Mouse (Mus musculus): ENCODE data around the gene Gm13119.
"Not testable (repeated sequence)": the region's sequence is repeated elsewhere in the genome, so short reads cannot be mapped to it uniquely, and the experiment has no call there.

The Gm13119 gene

DNA sequence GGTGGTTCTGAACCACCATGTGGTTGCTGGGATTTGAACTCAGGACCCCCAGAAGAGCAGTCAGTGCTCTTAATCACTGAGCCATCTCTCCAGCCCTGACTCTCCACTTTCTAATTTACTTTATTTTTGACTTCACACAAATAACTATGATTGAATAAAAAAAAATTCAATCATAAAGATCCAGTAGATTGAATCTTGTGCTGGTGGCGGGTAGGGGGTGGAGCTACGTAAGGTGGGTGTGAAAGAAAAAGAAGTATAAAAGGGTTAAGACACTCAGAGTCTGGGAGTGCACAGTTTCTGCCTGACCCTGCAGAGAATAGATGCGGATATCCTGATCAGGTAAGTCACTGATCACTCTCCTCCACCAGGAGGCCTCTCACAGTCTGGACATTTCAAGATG is at the start of gene Gm13119:
Gene Gm13119 (plus strand): TSS at position 301 of the 400 bp plus-strand sequence.
- not testable (repeated sequence) for DNase-seq (ENCODE audit: low spot score)

DNA sequence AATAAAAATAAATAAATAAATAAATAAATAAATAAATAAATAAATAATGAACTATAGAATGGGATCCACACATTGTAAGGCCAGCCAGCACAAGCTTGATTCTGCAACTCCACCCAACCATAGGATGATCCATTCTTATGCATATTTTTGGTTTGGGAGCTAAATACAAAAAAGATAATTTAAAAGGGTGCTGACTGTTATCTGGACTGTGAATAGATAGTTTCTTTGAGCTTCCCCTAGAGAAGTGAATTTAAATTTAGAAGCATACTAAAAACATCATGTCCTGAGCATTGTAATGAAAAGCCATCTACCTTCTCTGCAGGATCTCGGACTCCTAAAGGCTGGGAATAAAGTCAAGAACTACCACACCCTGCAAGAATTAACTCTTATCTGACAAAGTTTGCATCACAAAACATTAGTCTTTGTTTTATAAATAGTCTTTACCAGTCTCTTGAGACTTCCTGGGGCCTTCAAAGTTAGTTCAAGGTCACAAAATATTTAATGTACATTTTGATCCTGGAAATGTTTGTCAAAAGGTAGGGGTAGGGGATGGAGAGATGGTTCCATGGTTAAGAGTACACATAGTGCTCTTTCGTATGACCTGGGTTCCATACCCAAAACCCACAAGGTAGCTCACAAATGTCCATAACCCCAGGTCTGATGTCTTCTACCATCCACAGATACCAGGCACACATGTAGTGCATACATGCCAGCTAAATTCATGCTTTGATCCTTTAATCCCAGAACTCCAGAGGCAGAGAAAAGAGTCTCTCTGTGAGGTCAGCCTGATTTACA is 44.9 kb upstream of the Gm13119 start:
- not testable (repeated sequence) for DNase-seq (ENCODE audit: low spot score)

DNA sequence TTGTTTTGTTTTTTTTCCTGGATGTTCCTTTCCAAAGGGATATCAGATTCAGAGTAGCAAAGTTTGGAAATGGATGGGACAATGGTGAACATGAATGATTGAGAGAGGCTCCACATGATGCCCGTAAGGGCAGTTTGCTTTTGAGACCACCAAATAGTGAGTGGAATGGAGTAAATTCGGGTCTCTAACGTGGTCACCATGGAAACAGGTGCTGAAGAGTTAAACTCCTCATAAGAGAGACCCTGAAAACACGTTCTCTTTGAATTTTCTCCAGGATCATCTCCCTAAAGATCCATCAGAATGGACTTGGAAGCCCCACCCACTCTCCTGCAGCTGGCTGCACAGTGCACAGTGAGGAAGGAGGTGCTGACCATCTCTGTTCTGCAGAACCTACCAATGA is 27.8 kb upstream of the Gm13119 start, which contains the start of gene Gm13128:
Gene Gm13128 (plus strand): TSS at position 301 of the 400 bp plus-strand sequence.
- DNase-seq (ENCODE audit: low spot score): not testable (repeated sequence)

DNA sequence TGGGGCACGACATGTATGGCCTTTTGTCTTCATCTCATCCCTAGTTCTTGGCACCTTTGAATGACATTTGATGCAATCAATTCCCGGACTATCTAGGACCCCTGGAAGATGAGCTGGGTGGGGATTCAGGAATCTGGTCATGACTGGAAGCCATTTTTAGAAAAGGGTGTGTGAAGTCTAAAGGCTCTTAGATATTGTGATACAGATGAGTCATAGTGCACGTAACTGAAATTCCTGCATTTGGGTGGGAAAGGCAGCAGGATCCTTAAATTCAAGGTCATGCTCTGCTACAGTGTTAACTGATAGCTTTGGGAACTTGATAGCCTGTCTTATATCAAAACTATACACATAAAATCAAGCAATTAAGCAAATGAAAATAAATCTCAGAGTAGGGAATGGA is 21.9 kb upstream of the Gm13119 start:
- DNase-seq (ENCODE audit: low spot score): not testable (repeated sequence)

DNA sequence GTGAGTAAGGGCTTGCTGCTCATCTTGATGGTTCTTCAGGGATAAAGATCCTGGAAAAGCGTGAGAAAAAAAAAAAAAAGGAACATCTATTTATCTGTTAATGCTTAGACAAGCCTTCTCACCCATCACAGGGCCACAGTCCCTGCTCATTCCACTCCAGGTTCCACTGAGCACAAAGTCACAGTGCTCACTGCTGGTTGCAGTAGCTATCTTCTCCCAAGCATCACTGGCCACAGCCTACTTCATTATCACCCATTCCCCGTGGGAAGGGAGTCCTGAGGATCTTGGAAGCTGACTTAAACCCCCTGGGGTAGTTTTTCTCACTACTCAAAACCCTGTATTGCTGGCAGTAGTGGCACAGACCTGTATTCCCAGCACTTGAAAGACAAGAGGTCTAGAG is 20.2 kb downstream of the Gm13119 start, which contains the start of gene Pramef20:
Gene Pramef20 (minus strand): TSS at position 23 of the 400 bp plus-strand sequence.
- no peak for DNase-seq (ENCODE audit: low spot score)

DNA sequence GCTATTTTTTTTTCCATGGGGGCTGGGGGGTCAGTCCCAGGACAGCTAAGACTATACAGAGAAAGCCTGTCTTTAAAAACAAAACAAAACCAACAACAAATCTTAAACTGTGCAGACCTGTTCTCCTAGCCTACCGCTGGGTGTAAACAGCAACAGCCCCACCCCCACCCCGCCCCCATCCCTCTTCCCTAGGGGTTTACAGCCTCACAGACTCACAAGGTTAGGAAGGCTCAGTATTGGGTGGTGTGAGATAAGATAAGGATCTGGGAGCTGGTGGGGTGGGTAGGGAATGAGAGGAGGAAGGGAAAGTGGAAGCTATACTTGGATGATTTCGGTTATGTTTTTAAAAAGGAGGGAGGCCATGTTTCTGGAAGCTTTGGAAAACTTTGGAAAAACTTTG is 38.6 kb downstream of the Gm13119 start:
- no peak for DNase-seq (ENCODE audit: low spot score)

DNA sequence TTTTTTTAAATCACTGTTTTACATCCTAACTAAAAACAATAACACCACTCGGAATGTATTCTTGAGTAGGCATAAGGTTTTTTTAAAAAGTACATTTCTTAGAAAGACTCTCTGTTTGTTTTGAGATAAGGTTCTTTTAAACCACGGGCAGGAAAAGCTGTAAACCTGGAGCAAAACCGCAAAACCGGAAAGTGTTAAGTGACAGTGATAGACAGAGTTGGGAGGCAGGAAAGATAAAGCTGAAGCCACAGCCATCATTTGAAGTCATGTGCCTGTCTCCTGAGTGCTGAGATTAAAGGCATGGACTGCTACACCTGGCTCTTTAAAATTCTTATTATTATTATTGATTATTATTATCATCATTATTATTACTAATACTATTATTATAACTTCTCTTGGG is 45.0 kb downstream of the Gm13119 start:
- DNase-seq (ENCODE audit: low spot score): no peak

DNA sequence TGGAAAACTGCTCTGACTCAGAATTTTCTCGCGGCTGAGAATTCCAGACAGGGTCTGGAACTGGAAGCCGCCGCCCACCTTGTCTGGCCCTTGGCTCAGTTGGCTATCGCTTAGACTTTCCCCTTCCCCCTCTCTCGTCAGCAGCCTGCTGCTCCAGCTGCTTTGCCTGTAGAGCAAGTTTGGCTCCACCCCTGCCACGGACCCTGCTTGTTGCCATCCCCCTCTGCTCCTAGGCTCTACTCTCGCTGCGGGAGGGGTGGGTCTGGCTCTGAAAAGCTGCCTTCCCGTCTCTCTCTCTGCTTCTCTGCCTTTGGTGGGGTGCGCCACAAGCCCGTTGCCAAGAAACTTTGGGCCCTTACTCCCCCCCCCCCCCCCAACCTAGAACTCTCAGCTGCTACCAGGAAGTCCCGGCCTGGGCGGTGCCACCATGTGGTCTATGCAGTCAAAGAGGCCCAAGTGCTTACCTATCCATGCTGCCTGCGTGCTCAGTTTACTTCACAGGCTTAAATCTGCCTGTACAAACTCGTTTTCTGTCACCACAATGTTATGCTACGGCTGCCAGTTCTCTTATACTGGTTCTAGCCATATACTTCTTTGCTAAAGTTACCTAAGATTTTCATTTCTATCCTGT is 46.8 kb downstream of the Gm13119 start:
- no peak for DNase-seq (ENCODE audit: low spot score)

DNA sequence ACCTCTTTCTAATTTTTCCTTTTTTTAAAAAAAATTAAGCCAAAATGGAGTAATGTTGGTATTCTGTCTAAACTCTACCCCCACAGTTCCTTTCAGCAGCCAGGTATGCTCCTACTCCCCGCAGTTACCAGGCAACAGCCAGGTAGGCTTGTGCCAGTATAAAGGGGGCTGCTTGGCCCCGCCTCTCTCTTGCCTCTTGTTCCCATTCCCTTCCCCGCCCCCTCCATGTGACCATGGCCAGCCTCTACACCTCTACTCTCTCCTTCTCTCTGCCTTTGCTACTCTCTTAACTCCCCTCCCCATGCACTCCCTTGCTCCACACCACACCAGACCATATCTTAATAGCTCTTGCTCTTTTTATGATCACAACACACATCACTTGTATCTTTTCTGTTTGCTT is 48.5 kb downstream of the Gm13119 start:
- DNase-seq (ENCODE audit: low spot score): no peak

DNA sequence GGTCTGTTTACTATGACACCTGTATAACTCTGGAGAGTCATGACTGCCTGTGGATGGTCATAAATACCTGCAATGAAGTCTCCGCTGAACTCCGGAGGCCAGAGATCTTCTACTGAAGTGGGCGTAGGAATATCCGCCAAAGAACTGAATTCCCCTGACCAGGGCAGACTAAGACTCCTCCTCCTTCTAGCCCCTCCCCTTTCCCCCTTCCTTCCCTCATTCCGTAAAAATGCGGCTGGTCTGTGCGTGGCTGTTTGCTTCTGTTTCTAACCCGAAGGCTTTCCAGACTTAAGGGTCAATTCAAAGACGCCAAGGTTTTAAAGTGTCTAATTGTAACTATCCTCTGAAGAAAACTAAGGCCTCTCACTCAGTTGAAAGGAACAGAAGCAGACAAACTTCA is 50.5 kb downstream of the Gm13119 start, which contains the start of gene Pramef12:
Gene Pramef12 (minus strand): TSS at position 175 of the 400 bp plus-strand sequence.
- no peak for DNase-seq (ENCODE audit: low spot score)

Data from layer of hippocampus, adult 9-10 months (tissue).